Mouse (Mus musculus) left cerebral cortex, adult 11 months (tissue): ENCODE results near the gene Ksr1.

Experiments used
- DNase-seq: peaks from one replicate; pipeline ENCODE4 v3.0.0; 2022; ENCODE audit warnings: low spot score

Ksr1 gene

GRCm38 (mm10) chr11:79146331-79146767 is at the start of gene Ksr1:
TSS of gene Ksr1 (minus strand) at chr11:79146407.
- DNase-seq = peak; percentile 86

- DNase-seq = no peak
Observed at GRCm38 (mm10) chr11:79192176-79192575, 46.0 kb upstream of the Ksr1 start.

GRCm38 (mm10) chr11:79191214-79191613 is 45.0 kb upstream of the Ksr1 start:
- DNase-seq = no peak

- no peak for DNase-seq
Observed at GRCm38 (mm10) chr11:79190257-79190656, 44.0 kb upstream of the Ksr1 start.

- DNase-seq = peak; percentile 60
Observed at GRCm38 (mm10) chr11:79188176-79188575, 42.0 kb upstream of the Ksr1 start.

- DNase-seq = no peak
Observed at GRCm38 (mm10) chr11:79187291-79187690, 41.1 kb upstream of the Ksr1 start.

- DNase-seq = no peak
Observed at GRCm38 (mm10) chr11:79185683-79186082, 39.5 kb upstream of the Ksr1 start.

GRCm38 (mm10) chr11:79184126-79184888 is 38.1 kb upstream of the Ksr1 start:
- no peak for DNase-seq

GRCm38 (mm10) chr11:79183400-79183799 is 37.2 kb upstream of the Ksr1 start:
- DNase-seq = no peak

- peak; percentile 75 for DNase-seq
Observed at GRCm38 (mm10) chr11:79182881-79183280, 36.7 kb upstream of the Ksr1 start.

GRCm38 (mm10) chr11:79181914-79182313 is 35.7 kb upstream of the Ksr1 start:
- no peak for DNase-seq

GRCm38 (mm10) chr11:79176687-79177086 is 30.5 kb upstream of the Ksr1 start:
- no peak for DNase-seq

- peak; percentile 23 for DNase-seq
Observed at GRCm38 (mm10) chr11:79172054-79172453, 25.8 kb upstream of the Ksr1 start.

- no peak for DNase-seq
Observed at GRCm38 (mm10) chr11:79166582-79167300, 20.5 kb upstream of the Ksr1 start.

- no peak for DNase-seq
Observed at GRCm38 (mm10) chr11:79161077-79161758, 15.0 kb upstream of the Ksr1 start.

GRCm38 (mm10) chr11:79160127-79160526 is 13.9 kb upstream of the Ksr1 start:
- DNase-seq = no peak

- DNase-seq = no peak
Observed at GRCm38 (mm10) chr11:79157729-79158128, 11.5 kb upstream of the Ksr1 start.

GRCm38 (mm10) chr11:79155348-79155747 is 9.1 kb upstream of the Ksr1 start:
- no peak for DNase-seq

GRCm38 (mm10) chr11:79152696-79153095 is 6.5 kb upstream of the Ksr1 start:
- no peak for DNase-seq

- DNase-seq = no peak
Observed at GRCm38 (mm10) chr11:79151874-79152273, 5.7 kb upstream of the Ksr1 start.

GRCm38 (mm10) chr11:79150301-79150700 is 4.1 kb upstream of the Ksr1 start:
- no peak for DNase-seq

GRCm38 (mm10) chr11:79149295-79149694 is 3.1 kb upstream of the Ksr1 start:
- DNase-seq = no peak

GRCm38 (mm10) chr11:79148783-79149182 is 2.6 kb upstream of the Ksr1 start:
- no peak for DNase-seq
